Mouse (Mus musculus) lung, postnatal 0 days (tissue): Measurements from ENCODE around the gene Zdhhc25. TPM values are rescaled to one million over a fixed set of nuclear protein-coding genes. Genes with fewer than 3 reads are reported as not detected.

Source experiments
- ATAC-seq: fragments of 200-750 bp; cut with Nextera tagmentation; 2 replicates; pipeline ENCODE4 v1.8.0; 2017; ENCODE audit warnings: moderate library complexity
- DNase-seq: peaks from one replicate; pipeline ENCODE4 v3.0.0-alpha.2; 2016; ENCODE audit warnings: low spot score
- H3K27ac ChIP-seq: fragments of 300-500 bp; sonication (generic); 2 replicates; pipeline ENCODE4 v1.5.1; 2014; ENCODE audit warnings: antibody characterized with exemption, mild to moderate bottlenecking, low read length, mixed read lengths
- H3K27me3 ChIP-seq: fragments of 300-500 bp; sonication (generic); replicated peaks from 2 replicates; pipeline ENCODE4 v1.6.1; 2014; ENCODE audit warnings: low read length, mixed read lengths; ENCODE audit not compliant: insufficient read depth
- H3K36me3 ChIP-seq: fragments of 300-500 bp; sonication (generic); 2 replicates; pipeline ENCODE4 v1.6.1; 2014; ENCODE audit warnings: low read length, mixed read lengths; ENCODE audit not compliant: insufficient read depth
- H3K4me1 ChIP-seq: fragments of 300-500 bp; sonication (generic); 2 replicates; pipeline ENCODE4 v1.6.1; 2014; ENCODE audit warnings: antibody characterized with exemption, low read depth, low read length, mixed read lengths; ENCODE audit not compliant: insufficient read depth
- H3K4me2 ChIP-seq: fragments of 300-500 bp; sonication (generic); replicated peaks from 2 replicates; pipeline ENCODE4 v1.6.1; 2014; ENCODE audit warnings: low read depth, mild to moderate bottlenecking, low read length, moderate library complexity, mixed read lengths
- H3K4me3 ChIP-seq: fragments of 300-500 bp; sonication (generic); 2 replicates; pipeline ENCODE4 v1.5.1; 2014; ENCODE audit warnings: low read depth, low read length
- H3K9ac ChIP-seq: fragments of 300-500 bp; sonication (generic); replicated peaks from 2 replicates; pipeline ENCODE4 v1.6.1; 2014; ENCODE audit warnings: low read depth, mild to moderate bottlenecking
- H3K9me3 ChIP-seq: fragments of 300-500 bp; sonication (generic); 2 replicates; pipeline ENCODE4 v1.6.1; 2016; ENCODE audit warnings: low read length, mixed read lengths
- CTCF ChIP-seq: IDR thresholded peaks from 2 replicates; pipeline ENCODE4 v1.5.1; 2016; ENCODE audit warnings: antibody characterized with exemption, mild to moderate bottlenecking
- EP300 ChIP-seq: IDR thresholded peaks from 2 replicates; pipeline ENCODE4 v1.6.1; 2016; ENCODE audit warnings: antibody characterized with exemption, mild to moderate bottlenecking, control low read depth
- WGBS: fragments of 180-500 bp; shearing (Covaris S2); extraction: QIAGEN DNeasy Blood & Tissue Kit; methylation state at CpG from one replicate; pipeline ENCODE4 v1.1.7; 2014; 5-methylcytosine and 5-hydroxymethylcytosine counted together
- polyA plus RNA-seq: library from polyadenylated mRNA; unstranded; fragments of >200 nt; fragmentation: Nextera tagmentation; extraction: Ambion mirVana; gene quantifications from 2 replicates; pipeline ENCODE4 v1.2.1, GENCODE M21; 2015

Gene Zdhhc25
- polyA plus RNA-seq: not detected in 2 replicates

- DNase-seq: no peak
- H3K27me3 ChIP-seq: no peaks in the 10 kb centered on the region
Observed at GRCm38 (mm10) chr15:88600002-88600401, at the start of gene Zdhhc25. TSS of gene Zdhhc25 (plus strand) at chr15:88600302.

GRCm38 (mm10) chr15:88552852-88553251, 47.2 kb upstream of the Zdhhc25 start:
- Histone ChIP-seq H3K36me3 (no peaks in the 10 kb centered on the region), H3K27ac (no peak overlapping the region), H3K4me2 (no peak overlapping the region), H3K9ac (no peak overlapping the region), H3K27me3 (no peaks in the 10 kb centered on the region), H3K4me1 (no peaks in the 10 kb centered on the region), H3K9me3 (no peaks in the 10 kb centered on the region), H3K4me3 (no peak overlapping the region)
- no peak for TF ChIP-seq CTCF
- TF ChIP-seq EP300: no peak
- DNase-seq (no peak), ATAC-seq (no peak)
- WGBS: 81% methylated on average over 9 of the region's 9 CpGs

More at GRCm38 (mm10) chr15:88600002-88600401, at the start of gene Zdhhc25:
- no peak within 1 kb of the TSS for H3K4me2 ChIP-seq
- H3K9ac ChIP-seq: no peak within 1 kb of the TSS
- no peak for ATAC-seq
- 79% methylated on average over 4 of the region's 4 CpGs for WGBS
- H3K36me3 ChIP-seq: no peaks in the 10 kb centered on the region
- no peak within 1 kb of the TSS for H3K4me3 ChIP-seq
- H3K27ac ChIP-seq: no peak within 1 kb of the TSS
- H3K4me1 ChIP-seq: no peaks in the 10 kb centered on the region
- TF ChIP-seq CTCF: no peak
- no peak for TF ChIP-seq EP300
- H3K9me3 ChIP-seq: no peaks in the 10 kb centered on the region

- Histone ChIP-seq H3K4me2 (no peak overlapping the region), H3K9ac (no peak overlapping the region), H3K27ac (no peak overlapping the region), H3K4me1 (no peaks in the 10 kb centered on the region), H3K9me3 (no peaks in the 10 kb centered on the region), H3K36me3 (no peaks in the 10 kb centered on the region), H3K4me3 (no peak overlapping the region), H3K27me3 (no peaks in the 10 kb centered on the region)
- DNase-seq (peak; percentile 30), ATAC-seq (no peak)
- TF ChIP-seq EP300 (no peak), CTCF (peak; percentile 74)
- WGBS: 18% methylated on average over 8 of the region's 8 CpGs
Observed at GRCm38 (mm10) chr15:88555476-88555875, 44.6 kb upstream of the Zdhhc25 start.

GRCm38 (mm10) chr15:88560637-88561036, 39.5 kb upstream of the Zdhhc25 start:
- Histone ChIP-seq H3K4me3 (no peak overlapping the region), H3K9me3 (no peaks in the 10 kb centered on the region), H3K27me3 (no peaks in the 10 kb centered on the region), H3K9ac (no peak overlapping the region), H3K4me2 (no peak overlapping the region), H3K27ac (no peak overlapping the region), H3K36me3 (no peaks in the 10 kb centered on the region), H3K4me1 (no peaks in the 10 kb centered on the region)
- 47% methylated on average over 6 of the region's 6 CpGs for WGBS
- no peak for ATAC-seq
- no peak for DNase-seq
- TF ChIP-seq CTCF: no peak
- TF ChIP-seq EP300: no peak

- no peak for TF ChIP-seq EP300
- no peak for TF ChIP-seq CTCF
Observed at GRCm38 (mm10) chr15:88561058-88561730, 38.9 kb upstream of the Zdhhc25 start.

GRCm38 (mm10) chr15:88565307-88565706, 34.8 kb upstream of the Zdhhc25 start:
- H3K4me2 ChIP-seq: no peak overlapping the region
- DNase-seq (no peak), ATAC-seq (no peak)
- TF ChIP-seq EP300: no peak
- TF ChIP-seq CTCF: no peak
- WGBS: 75% methylated on average over 9 of the region's 9 CpGs
- H3K27ac ChIP-seq: no peak overlapping the region
- H3K4me3 ChIP-seq: no peak overlapping the region
- H3K9ac ChIP-seq: no peak overlapping the region
- no peaks in the 10 kb centered on the region for H3K4me1 ChIP-seq
- H3K9me3 ChIP-seq: no peaks in the 10 kb centered on the region
- H3K36me3 ChIP-seq: no peaks in the 10 kb centered on the region
- no peaks in the 10 kb centered on the region for H3K27me3 ChIP-seq

More at GRCm38 (mm10) chr15:88561058-88561730, 38.9 kb upstream of the Zdhhc25 start:
- Histone ChIP-seq H3K36me3 (no peaks in the 10 kb centered on the region), H3K27me3 (no peaks in the 10 kb centered on the region), H3K27ac (no peak overlapping the region), H3K9me3 (no peaks in the 10 kb centered on the region), H3K4me1 (no peaks in the 10 kb centered on the region), H3K4me3 (no peak overlapping the region), H3K4me2 (no peak overlapping the region), H3K9ac (no peak overlapping the region)
- ATAC-seq (no peak), DNase-seq (no peak)
- WGBS: 4% methylated on average over 22 of the region's 22 CpGs
